In genomic region chr9:78126643-78127042, GRCm38 (mm10) we compare ENCODE assay signal across 17 mouse cellular contexts. TPM values are rescaled to one million over a fixed set of nuclear protein-coding genes. Genes with fewer than 3 reads are reported as not detected.
DNase-seq lines count a peak whose midpoint lies in the region; ATAC-seq and TF ChIP-seq lines count a peak whose summit lies in the region.
"Had no signal": no experiment of that assay in that cellular context is flagged by ENCODE, and none has a peak within 500 bp of the region (broad histone marks: within the 10 kb centered on the region; RNA-seq: fewer than 3 reads in every experiment).

No protein-coding gene starts in this region.

- no peak for TF ChIP-seq CTCF in intestine, postnatal 0 days (IDR thresholded peaks at IDR 0.05; ENCODE audit: low read depth)

- no peak overlapping the region for H3K9ac ChIP-seq in forebrain, embryonic 12.5 days
- H3K9ac ChIP-seq in kidney, embryonic 15.5 days: no peak overlapping the region
- H3K9ac ChIP-seq in kidney, embryonic 14.5 days (ENCODE audit: low read depth, low read length): no peak overlapping the region
- H3K9ac ChIP-seq in neural tube, embryonic 13.5 days: 0 out of 2 replicates have a peak overlapping the region, but pooled peaks have one; percentile 27
- no peak overlapping the region for H3K9ac ChIP-seq in intestine, postnatal 0 days (ENCODE audit: low read depth, low read length)
- H3K9ac ChIP-seq: heart, embryonic 12.5 days; limb, embryonic 15.5 days; liver, embryonic 15.5 days; midbrain, embryonic 12.5 days had no signal

- H3K27ac ChIP-seq in forebrain, embryonic 12.5 days: no peak overlapping the region
- no peak overlapping the region for H3K27ac ChIP-seq in forebrain, embryonic 10.5 days
- 0 out of 2 replicates have a peak overlapping the region, but pooled peaks have one; percentile 30 for H3K27ac ChIP-seq in kidney, embryonic 15.5 days
- no peak overlapping the region for H3K27ac ChIP-seq in kidney, embryonic 14.5 days (ENCODE audit: low read depth, low read length)
- peak overlapping the region; percentile 66 for H3K27ac ChIP-seq in neural tube, embryonic 13.5 days (replicated peaks)
- 0 out of 2 replicates have a peak overlapping the region, but pooled peaks have one; percentile 17 for H3K27ac ChIP-seq in intestine, postnatal 0 days (ENCODE audit: low read depth, low read length)
- H3K27ac ChIP-seq in embryonic facial prominence, embryonic 10.5 days (replicated peaks): no peak overlapping the region
- H3K27ac ChIP-seq: limb, embryonic 15.5 days; liver, embryonic 15.5 days; macrophage; midbrain, embryonic 12.5 days had no signal

- no peaks in the 10 kb centered on the region for H3K27me3 ChIP-seq in forebrain, embryonic 12.5 days
- no peaks in the 10 kb centered on the region for H3K27me3 ChIP-seq in forebrain, embryonic 10.5 days (ENCODE audit: poor library complexity, severe bottlenecking)
- H3K27me3 ChIP-seq in kidney, embryonic 15.5 days: no peaks in the 10 kb centered on the region
- H3K27me3 ChIP-seq in kidney, embryonic 14.5 days (ENCODE audit: control insufficient read depth, insufficient read depth, low read length): no peaks in the 10 kb centered on the region
- no peaks in the 10 kb centered on the region for H3K27me3 ChIP-seq in neural tube, embryonic 13.5 days
- H3K27me3 ChIP-seq in intestine, postnatal 0 days (replicated peaks; ENCODE audit: control insufficient read depth, insufficient read depth, low read length): no peaks in the 10 kb centered on the region
- H3K27me3 ChIP-seq in embryonic facial prominence, embryonic 10.5 days (replicated peaks; ENCODE audit: low read depth, poor library complexity, severe bottlenecking): no peaks in the 10 kb centered on the region
- H3K27me3 ChIP-seq: heart, embryonic 12.5 days; limb, embryonic 15.5 days; liver, embryonic 15.5 days; midbrain, embryonic 12.5 days; Patski had no signal

- WGBS in forebrain, embryonic 12.5 days: 38% methylated on average over 10 of the region's 10 CpGs
- 79% methylated on average over 10 of the region's 10 CpGs for WGBS in forebrain, embryonic 10.5 days
- WGBS in kidney, embryonic 15.5 days: 47% methylated on average over 10 of the region's 10 CpGs
- WGBS in kidney, embryonic 14.5 days: 50% methylated on average over 10 of the region's 10 CpGs
- 69% methylated on average over 10 of the region's 10 CpGs for WGBS in neural tube, embryonic 13.5 days
- WGBS in intestine, postnatal 0 days: 24% methylated on average over 10 of the region's 10 CpGs
- WGBS in embryonic facial prominence, embryonic 10.5 days: 81% methylated on average over 10 of the region's 10 CpGs

- peaks cover 7% of the 10 kb centered on the region for H3K36me3 ChIP-seq in forebrain, embryonic 12.5 days (replicated peaks)
- H3K36me3 ChIP-seq in forebrain, embryonic 10.5 days (replicated peaks): peaks cover 62% of the 10 kb centered on the region
- peaks cover 15% of the 10 kb centered on the region for H3K36me3 ChIP-seq in kidney, embryonic 15.5 days
- 0 out of 2 replicates have a peak, but pooled peaks cover 7% of the 10 kb centered on the region for H3K36me3 ChIP-seq in kidney, embryonic 14.5 days (ENCODE audit: control insufficient read depth, insufficient read depth, low read length)
- peaks cover 30% of the 10 kb centered on the region for H3K36me3 ChIP-seq in neural tube, embryonic 13.5 days
- peaks cover 20% of the 10 kb centered on the region for H3K36me3 ChIP-seq in intestine, postnatal 0 days (ENCODE audit: control insufficient read depth, insufficient read depth)
- peaks cover 69% of the 10 kb centered on the region for H3K36me3 ChIP-seq in embryonic facial prominence, embryonic 10.5 days (replicated peaks)

- no peak for DNase-seq in forebrain, embryonic 10.5 days (ENCODE audit: extremely low spot score, low spot score)
- no peak for DNase-seq in neural tube, embryonic 10.5 days (ENCODE audit: extremely low spot score, low spot score)
- no peak for DNase-seq in embryonic facial prominence, embryonic 10.5 days (ENCODE audit: low spot score)
- DNase-seq: adrenal gland, postnatal 10 days; cerebellum, adult 2 months; kidney, postnatal 10 days had no signal

- H3K4me1 ChIP-seq in forebrain, embryonic 12.5 days: peaks cover 23% of the 10 kb centered on the region
- peaks cover 20% of the 10 kb centered on the region for H3K4me1 ChIP-seq in forebrain, embryonic 10.5 days
- H3K4me1 ChIP-seq in kidney, embryonic 15.5 days: peaks cover 17% of the 10 kb centered on the region
- H3K4me1 ChIP-seq in kidney, embryonic 14.5 days (ENCODE audit: control insufficient read depth, insufficient read depth, low read length): peaks cover 6% of the 10 kb centered on the region; the same call in 1 of the 2 replicates
- H3K4me1 ChIP-seq in neural tube, embryonic 13.5 days (replicated peaks): peaks cover 29% of the 10 kb centered on the region
- peaks cover 3% of the 10 kb centered on the region for H3K4me1 ChIP-seq in intestine, postnatal 0 days (replicated peaks; ENCODE audit: control insufficient read depth, insufficient read depth, low read length)
- H3K4me1 ChIP-seq in embryonic facial prominence, embryonic 10.5 days: peaks cover 13% of the 10 kb centered on the region
- H3K4me1 ChIP-seq: limb, embryonic 15.5 days had no signal

- H3K4me3 ChIP-seq in forebrain, embryonic 12.5 days (replicated peaks): no peak overlapping the region
- H3K4me3 ChIP-seq in forebrain, embryonic 10.5 days: no peak overlapping the region
- no peak overlapping the region for H3K4me3 ChIP-seq in kidney, embryonic 15.5 days (replicated peaks)
- no peak overlapping the region for H3K4me3 ChIP-seq in kidney, embryonic 14.5 days (ENCODE audit: low read length)
- H3K4me3 ChIP-seq in neural tube, embryonic 13.5 days: no peak overlapping the region
- H3K4me3 ChIP-seq in intestine, postnatal 0 days (ENCODE audit: low read depth, low read length): no peak overlapping the region
- H3K4me3 ChIP-seq in embryonic facial prominence, embryonic 10.5 days: no peak overlapping the region
- H3K4me3 ChIP-seq: heart, embryonic 12.5 days; limb, embryonic 15.5 days; liver, embryonic 15.5 days; midbrain, embryonic 12.5 days had no signal

- no peaks in the 10 kb centered on the region for H3K9me3 ChIP-seq in forebrain, embryonic 12.5 days
- no peaks in the 10 kb centered on the region for H3K9me3 ChIP-seq in forebrain, embryonic 10.5 days
- H3K9me3 ChIP-seq in kidney, embryonic 15.5 days (replicated peaks): no peaks in the 10 kb centered on the region
- H3K9me3 ChIP-seq in kidney, embryonic 14.5 days (ENCODE audit: control insufficient read depth, low read length): no peaks in the 10 kb centered on the region
- no peaks in the 10 kb centered on the region for H3K9me3 ChIP-seq in neural tube, embryonic 13.5 days
- no peaks in the 10 kb centered on the region for H3K9me3 ChIP-seq in intestine, postnatal 0 days (ENCODE audit: control insufficient read depth)
- no peaks in the 10 kb centered on the region for H3K9me3 ChIP-seq in embryonic facial prominence, embryonic 10.5 days
- H3K9me3 ChIP-seq: heart, embryonic 12.5 days; limb, embryonic 15.5 days; liver, embryonic 15.5 days; midbrain, embryonic 12.5 days had no signal

- no peak overlapping the region for H3K4me2 ChIP-seq in forebrain, embryonic 12.5 days
- H3K4me2 ChIP-seq in kidney, embryonic 15.5 days: no peak overlapping the region
- H3K4me2 ChIP-seq in kidney, embryonic 14.5 days (replicated peaks; ENCODE audit: low read depth, low read length): no peak overlapping the region
- no peak overlapping the region for H3K4me2 ChIP-seq in neural tube, embryonic 13.5 days
- H3K4me2 ChIP-seq in intestine, postnatal 0 days (replicated peaks; ENCODE audit: low read depth): peak overlapping the region; percentile 30; the same call in 1 of the 2 replicates
- H3K4me2 ChIP-seq: heart, embryonic 12.5 days; limb, embryonic 15.5 days; liver, embryonic 15.5 days; midbrain, embryonic 12.5 days had no signal

- peak; percentile 61; the same call in 1 of the 2 replicates for ATAC-seq in forebrain, embryonic 12.5 days (ENCODE audit: low FRiP score)
- ATAC-seq in kidney, embryonic 15.5 days (replicated peaks; ENCODE audit: low FRiP score): no peak
- ATAC-seq in kidney, embryonic 14.5 days (ENCODE audit: low FRiP score, low TSS enrichment): no peak
- peak; percentile 25; the same call in 1 of the 2 replicates for ATAC-seq in neural tube, embryonic 13.5 days (ENCODE audit: low read depth)
- ATAC-seq in intestine, postnatal 0 days: no peak
- ATAC-seq: Patski had no signal

RNA-seq across cellular contexts. Expression of gene Ick, which starts 17.7 kb away (rescaled TPM):
- polyA plus RNA-seq in forebrain, embryonic 12.5 days (2016; fragmentation: Nextera tagmentation; extraction: Ambion mirVana): 35.5 and 38.4 TPM in 2 replicates
- polyA plus RNA-seq in forebrain, embryonic 10.5 days (2016; fragmentation: Nextera tagmentation; extraction: Ambion mirVana): 31.9 and 36.0 TPM in 2 replicates
- 24.2 and 25.0 TPM in 2 replicates for polyA plus RNA-seq in kidney, embryonic 15.5 days (2015; fragmentation: Nextera tagmentation; extraction: Ambion mirVana)
- 19.6 and 29.3 TPM in 2 replicates for polyA plus RNA-seq in kidney, embryonic 14.5 days (2014; fragmentation: Nextera tagmentation; extraction: Ambion mirVana)
- polyA plus RNA-seq in neural tube, embryonic 13.5 days (2015; fragmentation: Nextera tagmentation; extraction: Ambion mirVana): 37.3 and 40.5 TPM in 2 replicates
- 27.3 and 28.2 TPM in 2 replicates for polyA plus RNA-seq in intestine, postnatal 0 days (2015; fragmentation: Nextera tagmentation; extraction: Ambion mirVana)
- 38.1 and 40.6 TPM in 2 replicates for polyA plus RNA-seq in embryonic facial prominence, embryonic 10.5 days (2016; fragmentation: Nextera tagmentation; extraction: Ambion mirVana)

RNA-seq across cellular contexts. Expression of gene Fbxo9, which starts 17.8 kb away (rescaled TPM):
- polyA plus RNA-seq in forebrain, embryonic 12.5 days (2016; fragmentation: Nextera tagmentation; extraction: Ambion mirVana): 32.7 and 35.9 TPM in 2 replicates
- polyA plus RNA-seq in forebrain, embryonic 10.5 days (2016; fragmentation: Nextera tagmentation; extraction: Ambion mirVana): 21.0 and 22.9 TPM in 2 replicates
- 38.4 and 40.1 TPM in 2 replicates for polyA plus RNA-seq in kidney, embryonic 15.5 days (2015; fragmentation: Nextera tagmentation; extraction: Ambion mirVana)
- polyA plus RNA-seq in kidney, embryonic 14.5 days (2014; fragmentation: Nextera tagmentation; extraction: Ambion mirVana): 34.6 and 43.9 TPM in 2 replicates
- 67.7 and 70.0 TPM in 2 replicates for polyA plus RNA-seq in neural tube, embryonic 13.5 days (2015; fragmentation: Nextera tagmentation; extraction: Ambion mirVana)
- 37.7 and 40.2 TPM in 2 replicates for polyA plus RNA-seq in intestine, postnatal 0 days (2015; fragmentation: Nextera tagmentation; extraction: Ambion mirVana)
- polyA plus RNA-seq in embryonic facial prominence, embryonic 10.5 days (2016; fragmentation: Nextera tagmentation; extraction: Ambion mirVana): 22.9 and 24.7 TPM in 2 replicates

RNA-seq across cellular contexts. Expression of gene Gsta4, which starts 55.9 kb away (rescaled TPM):
- 36.7 and 43.0 TPM in 2 replicates for polyA plus RNA-seq in forebrain, embryonic 12.5 days (2016; fragmentation: Nextera tagmentation; extraction: Ambion mirVana)
- polyA plus RNA-seq in forebrain, embryonic 10.5 days (2016; fragmentation: Nextera tagmentation; extraction: Ambion mirVana): 103 and 112 TPM in 2 replicates
- polyA plus RNA-seq in kidney, embryonic 15.5 days (2015; fragmentation: Nextera tagmentation; extraction: Ambion mirVana): 109 and 115 TPM in 2 replicates
- polyA plus RNA-seq in kidney, embryonic 14.5 days (2014; fragmentation: Nextera tagmentation; extraction: Ambion mirVana): 102 and 108 TPM in 2 replicates
- 29.2 and 35.4 TPM in 2 replicates for polyA plus RNA-seq in neural tube, embryonic 13.5 days (2015; fragmentation: Nextera tagmentation; extraction: Ambion mirVana)
- 23.3 and 36.2 TPM in 2 replicates for polyA plus RNA-seq in intestine, postnatal 0 days (2015; fragmentation: Nextera tagmentation; extraction: Ambion mirVana)
- polyA plus RNA-seq in embryonic facial prominence, embryonic 10.5 days (2016; fragmentation: Nextera tagmentation; extraction: Ambion mirVana): 102 and 107 TPM in 2 replicates
- polyA plus RNA-seq: macrophage had no signal

Comparison
In these comparisons a context has a peak if more than half of its experiments do, and no peak if none do; other contexts are left out.
1. H3K27ac ChIP-seq: peak in kidney, embryonic 15.5 days (single experiment), neural tube, embryonic 13.5 days (single experiment) and intestine, postnatal 0 days (single experiment); none in forebrain, embryonic 12.5 days (single experiment), forebrain, embryonic 10.5 days (single experiment), kidney, embryonic 14.5 days (single experiment) and embryonic facial prominence, embryonic 10.5 days (single experiment).
2. ATAC-seq: peak in forebrain, embryonic 12.5 days (single experiment) and neural tube, embryonic 13.5 days (single experiment); none in kidney, embryonic 15.5 days (single experiment), kidney, embryonic 14.5 days (single experiment) and intestine, postnatal 0 days (single experiment).